Mouse (Mus musculus): ENCODE measurements around the gene Srebf1.

GRCm38 (mm10) chr11:60209217-60209932, 13.0 kb downstream of the Srebf1 start:
- TF ChIP-seq POLR2A (IDR thresholded peaks at IDR 0.05; ENCODE audit: extremely low read depth, insufficient read depth, low read length) (0 out of 2 replicates have a peak, but pooled peaks have one; percentile 19), CTCF (IDR thresholded peaks at IDR 0.05; ENCODE audit: low read depth, low read length) (no peak)

All from liver, adult 2 months (tissue).